Mouse (Mus musculus) ovary, postnatal 14 days (tissue): ENCODE measurements at regions not wholly inside any gene's neighbourhood (a gene's known extent, or its start where the extent isn't known, plus 50 kb on each side); places are given as distances from the start of the nearest gene placed in this dataset.

ENCODE experiments used
- DNase-seq: peaks from one replicate; pipeline ENCODE4 v3.0.0; 2022; ENCODE audit warnings: low spot score

DNA sequence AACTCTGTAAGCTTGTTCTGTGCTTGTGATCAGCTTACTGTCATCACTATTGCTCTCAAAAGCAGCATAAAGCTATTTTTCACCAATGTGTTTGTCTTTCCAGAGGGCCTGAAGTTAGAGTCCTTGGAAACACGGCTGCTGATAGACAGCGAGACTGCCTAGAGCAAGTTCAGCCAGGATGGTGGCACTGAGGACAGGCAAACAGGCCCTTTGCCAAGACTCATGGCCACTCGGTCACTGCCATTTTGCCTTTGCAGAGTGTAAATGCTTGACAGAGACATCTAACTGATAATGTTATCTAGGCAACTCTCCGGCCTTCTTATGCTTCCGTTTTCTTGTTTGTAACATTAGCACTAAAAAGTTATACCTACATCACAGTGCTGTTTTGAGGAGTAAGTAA is 280.3 kb upstream of the Smim15 start:
- DNase-seq, result no peak

DNA sequence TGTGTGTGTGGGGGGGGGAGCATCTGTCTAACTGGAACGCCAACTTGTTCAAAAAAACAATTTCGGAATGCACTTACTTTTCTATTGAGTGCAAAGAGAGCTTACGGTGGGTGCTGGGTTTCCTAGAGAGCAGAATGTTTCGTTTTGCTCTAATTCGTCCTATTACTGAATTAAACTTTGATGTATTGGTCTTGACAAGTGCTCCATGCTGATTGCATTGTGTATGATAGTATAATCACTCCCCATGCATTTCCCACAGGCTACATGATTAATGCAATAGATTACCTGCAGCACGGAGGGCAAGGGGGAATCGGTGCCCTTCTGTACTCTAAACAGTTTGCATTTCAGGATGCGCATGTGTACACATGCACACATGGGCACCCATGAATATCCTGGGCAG is 283.7 kb upstream of the Smim15 start:
- DNase-seq, result no peak

DNA sequence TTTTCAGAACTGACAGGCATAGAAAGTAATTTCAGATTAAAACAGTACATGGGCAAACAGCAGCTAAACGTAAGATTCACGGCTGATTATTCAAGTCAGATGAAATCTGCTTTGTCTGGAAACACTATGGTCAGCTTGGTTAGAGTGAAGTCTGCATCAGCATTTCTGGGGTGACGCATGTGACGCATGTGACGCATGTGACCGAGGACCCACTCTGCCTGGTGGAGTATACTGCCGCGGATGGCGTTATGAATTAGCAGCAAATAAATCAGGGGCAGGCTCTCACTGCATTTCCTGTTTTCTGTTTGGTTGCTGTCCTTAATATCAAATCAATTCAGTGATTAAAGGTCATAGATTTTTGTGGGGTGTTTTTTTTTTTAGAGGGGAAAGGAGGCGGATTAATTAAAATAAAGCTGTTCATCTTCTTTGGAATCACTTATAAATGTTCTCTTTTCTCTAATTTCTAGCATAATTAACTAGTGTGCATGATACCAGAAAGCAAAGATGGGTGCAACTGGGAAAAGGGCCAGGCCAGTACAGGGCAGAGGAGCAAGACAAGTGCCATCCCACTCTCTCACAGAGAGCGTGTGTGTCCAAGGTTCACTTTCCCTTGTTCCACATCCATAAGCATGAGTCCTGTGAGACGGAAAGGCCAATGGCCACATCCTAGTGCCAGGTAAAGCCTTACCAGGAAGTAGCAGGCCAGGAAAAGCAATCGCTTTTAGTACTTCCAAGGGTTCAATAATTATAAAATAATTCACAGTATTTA is 285.7 kb upstream of the Smim15 start:
- DNase-seq, result no peak

DNA sequence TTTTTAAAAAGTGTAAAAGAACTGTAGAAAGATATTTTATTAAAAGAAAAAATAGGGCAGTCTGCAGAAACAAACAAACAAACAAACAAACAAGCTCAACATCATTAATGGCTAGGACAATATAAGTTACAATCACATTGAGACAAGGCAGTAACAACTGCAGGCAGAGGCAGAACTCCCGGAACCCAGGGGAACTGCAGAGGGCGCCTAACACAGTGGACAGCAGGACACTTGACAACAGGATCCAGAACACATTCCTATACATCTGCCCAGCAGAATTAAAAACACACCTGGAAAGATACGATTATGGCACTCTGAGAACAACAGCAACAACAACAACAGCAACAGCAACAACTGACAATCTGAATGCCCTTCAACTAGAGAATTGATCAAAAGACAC is 291.5 kb upstream of the Smim15 start:
- DNase-seq, result no peak

DNA sequence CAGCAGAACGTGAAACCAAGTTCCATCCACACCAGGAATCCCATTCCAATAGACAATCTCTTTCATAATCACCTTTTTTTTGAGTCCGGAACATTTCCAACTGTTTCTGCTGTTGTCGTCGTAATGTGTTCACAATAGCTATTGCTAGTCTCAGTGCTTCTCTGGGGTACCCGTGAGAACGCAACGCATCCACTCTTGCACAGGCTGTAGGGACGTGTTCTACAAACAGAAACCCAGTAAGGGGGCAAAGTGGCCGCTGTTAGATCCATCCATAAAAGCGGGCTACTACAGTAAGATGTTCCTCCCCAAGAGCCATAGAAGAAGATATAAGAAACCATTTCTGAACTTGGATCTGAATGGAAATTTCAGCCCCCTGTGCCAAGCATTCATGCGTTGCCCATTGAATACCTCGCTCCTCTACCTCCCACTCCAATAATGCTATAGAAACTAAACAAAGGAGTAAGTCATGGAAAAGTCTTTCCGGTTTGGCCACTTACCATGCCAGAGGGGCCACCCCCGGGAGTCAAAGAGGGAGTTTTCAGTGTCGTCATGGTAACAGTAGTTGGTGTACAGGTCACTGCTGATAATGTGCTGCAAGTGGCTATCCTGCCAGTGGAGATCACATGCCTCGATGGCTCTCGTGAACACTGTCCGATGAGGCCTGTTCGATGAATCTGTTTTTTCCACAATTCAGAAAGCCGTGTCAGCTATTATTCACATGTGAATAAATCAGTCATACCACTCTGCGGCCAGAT is 300.6 kb upstream of the Smim15 start:
- peak; percentile 21 for DNase-seq

DNA sequence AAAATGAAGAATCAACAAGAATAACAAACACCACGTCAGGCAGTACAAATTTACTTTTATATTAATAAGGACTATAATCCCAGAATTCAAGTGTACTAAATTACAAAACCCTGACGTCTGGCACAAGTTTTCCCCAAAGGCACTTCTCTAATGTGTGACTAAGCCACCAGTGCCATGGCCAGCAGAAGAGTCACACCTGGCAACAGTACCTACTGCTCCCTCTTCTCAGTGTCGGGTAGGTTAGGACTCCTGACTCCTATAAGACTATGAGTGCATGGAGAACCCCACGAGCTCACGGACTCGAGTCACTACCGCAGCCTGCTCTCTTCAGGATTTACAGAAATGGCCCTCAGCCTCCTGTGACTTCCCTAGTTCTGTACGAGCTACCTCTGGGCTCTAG is 307.7 kb upstream of the Smim15 start:
- no peak for DNase-seq

DNA sequence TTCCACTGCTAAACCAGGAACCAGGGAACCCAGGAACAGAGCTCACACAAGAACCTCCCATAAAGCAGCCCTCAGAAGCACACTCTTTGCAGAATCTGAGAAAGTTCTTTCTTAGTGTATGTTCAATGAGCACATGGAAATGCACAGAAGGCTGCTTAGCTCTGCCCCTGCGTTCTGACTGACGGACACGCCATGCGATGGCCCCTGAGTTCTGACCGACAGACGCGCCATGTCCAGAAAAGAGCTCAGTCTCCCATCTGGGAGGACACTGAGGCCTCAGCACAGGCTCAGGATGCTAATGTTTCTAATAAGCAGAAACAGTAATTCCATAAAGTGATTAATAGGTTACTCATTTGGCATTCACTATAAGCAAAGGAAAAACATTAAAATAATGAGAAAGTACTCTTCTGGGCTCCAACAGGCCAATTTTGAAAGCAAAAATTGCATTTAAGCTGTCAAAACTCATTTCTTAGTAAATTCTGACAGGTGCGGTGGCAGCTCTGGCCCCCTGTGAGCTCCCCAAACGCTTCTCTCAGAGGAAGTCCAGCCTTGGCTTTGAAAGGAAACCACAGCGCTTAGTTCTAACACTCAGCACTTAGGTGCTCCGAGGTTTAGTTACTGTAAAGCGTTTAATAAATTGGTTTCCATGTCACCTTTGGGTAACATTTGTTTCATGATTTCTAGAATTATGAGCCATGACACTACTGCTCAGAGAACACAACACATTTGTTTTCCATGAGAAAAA is 309.9 kb upstream of the Smim15 start:
- DNase-seq, result no peak

DNA sequence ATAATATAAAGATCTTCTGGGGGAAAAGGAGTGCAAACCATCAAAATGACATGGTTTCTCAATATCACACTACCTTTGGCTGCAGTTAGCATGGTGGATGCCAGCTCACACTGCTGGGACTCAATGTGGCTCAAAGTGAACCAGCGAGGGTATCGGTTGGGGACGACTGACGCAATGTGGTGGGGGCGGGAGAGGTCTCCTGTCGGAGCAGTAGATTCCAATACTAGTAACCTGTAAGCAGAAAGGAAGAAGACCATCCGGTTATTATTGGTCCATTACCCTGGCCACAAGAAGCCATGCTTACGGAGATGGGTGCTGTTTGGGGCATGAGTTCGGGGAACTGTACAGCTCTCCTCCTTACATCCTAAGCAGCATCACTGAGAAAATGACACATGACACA is 313.3 kb upstream of the Smim15 start:
- no peak for DNase-seq

DNA sequence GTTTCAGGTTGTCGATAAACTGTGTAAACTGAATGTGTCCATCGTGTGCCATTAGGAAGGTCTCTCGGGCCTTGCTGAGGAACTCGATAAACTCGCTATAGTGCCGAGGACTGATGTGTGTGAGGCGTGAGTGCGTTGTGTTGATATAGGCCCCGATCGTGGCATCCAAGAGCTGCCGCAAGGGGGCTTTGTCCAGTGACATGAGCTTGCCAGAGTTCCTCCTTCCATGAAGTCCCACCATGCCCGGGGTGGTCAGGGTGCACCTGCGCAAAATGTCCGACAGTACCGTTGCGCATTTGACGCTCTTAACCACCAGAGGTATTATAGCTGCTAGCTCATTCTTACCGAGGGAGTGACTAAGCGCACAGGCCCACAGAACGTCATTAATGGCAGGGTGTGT is 317.8 kb upstream of the Smim15 start:
- no peak for DNase-seq

DNA sequence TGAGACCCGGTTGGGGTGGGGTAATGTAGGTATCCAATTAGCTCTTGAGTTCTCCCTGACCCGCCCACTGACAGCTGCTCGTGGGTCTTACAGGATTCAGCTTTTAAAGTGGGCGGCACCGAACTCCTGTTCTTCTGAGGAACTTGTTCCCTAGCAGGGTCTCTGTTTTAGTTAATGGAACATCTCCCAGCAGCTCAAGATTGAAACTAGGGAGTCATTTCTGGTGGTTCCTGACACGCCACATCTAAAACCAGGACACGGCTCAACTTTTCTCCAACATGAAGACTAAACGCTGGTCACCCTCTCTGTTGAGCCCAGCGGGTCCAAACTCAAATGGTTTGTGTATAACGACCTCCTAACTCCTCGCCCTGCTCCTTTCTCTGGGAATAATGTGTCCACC is 322.3 kb upstream of the Smim15 start:
- DNase-seq, result no peak

DNA sequence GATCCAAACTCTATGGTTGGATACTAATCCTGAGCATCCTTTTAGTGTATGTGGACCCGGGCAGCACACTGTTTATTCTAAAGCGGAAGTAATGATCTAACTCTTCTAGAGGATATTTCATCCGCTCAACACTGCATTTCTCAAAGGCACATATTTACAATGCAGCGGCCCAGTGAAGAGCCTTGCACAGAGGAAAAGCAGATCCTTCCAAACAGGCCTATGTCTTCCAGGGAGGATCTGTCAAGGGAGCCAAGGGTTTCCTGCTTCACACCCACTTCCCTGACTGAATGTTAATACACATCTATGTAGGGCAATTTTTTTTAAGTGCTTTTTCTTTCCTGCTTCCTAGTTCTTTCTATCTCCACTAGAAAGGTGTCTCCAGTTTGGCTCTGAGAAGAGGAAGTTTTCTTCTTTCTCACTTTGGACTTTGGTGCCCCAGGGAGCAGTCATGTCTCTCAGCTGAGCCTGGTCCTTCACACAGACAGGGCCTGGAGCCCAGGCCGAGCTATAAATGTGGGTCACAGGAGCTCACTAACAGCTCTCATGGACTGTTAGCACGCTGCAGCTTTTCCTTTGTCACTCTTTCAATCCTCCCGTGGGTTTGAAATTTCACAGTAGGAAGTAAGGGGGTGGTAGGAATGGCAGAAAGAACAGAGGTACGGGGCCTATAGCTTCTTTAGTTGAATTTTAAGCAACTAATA is 323.2 kb upstream of the Smim15 start:
- DNase-seq, result no peak

DNA sequence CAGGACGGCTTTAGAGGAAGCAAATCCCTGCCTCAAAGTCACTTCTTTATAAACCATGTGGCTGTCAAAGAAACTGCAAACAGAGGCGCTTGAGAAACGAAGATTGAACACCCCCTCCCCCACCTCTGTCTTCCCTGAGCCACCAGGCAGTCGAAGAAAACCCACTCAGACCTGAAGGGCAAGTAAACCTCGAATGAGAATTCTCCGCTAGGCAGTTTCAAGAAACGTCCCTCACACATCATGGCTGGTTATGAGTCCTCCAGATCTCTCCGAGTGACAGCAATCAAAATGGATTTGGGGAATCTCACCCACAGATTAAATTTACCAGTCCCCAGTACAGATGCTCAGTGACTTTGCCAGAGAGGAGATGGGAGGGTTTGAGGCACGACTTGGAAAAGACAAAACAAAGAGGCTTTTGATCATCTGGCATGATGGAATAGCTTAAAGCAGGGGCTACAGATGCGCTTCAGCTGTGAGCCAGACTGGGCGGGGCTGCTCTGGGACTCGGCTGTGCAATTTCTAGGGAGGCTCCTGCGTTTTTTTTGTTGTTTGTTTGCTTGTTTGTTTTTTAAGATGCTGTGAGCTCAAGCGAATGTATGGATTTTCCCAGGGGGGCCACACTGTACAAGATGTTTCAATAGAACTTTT is 325.1 kb upstream of the Smim15 start:
- DNase-seq, result no peak

DNA sequence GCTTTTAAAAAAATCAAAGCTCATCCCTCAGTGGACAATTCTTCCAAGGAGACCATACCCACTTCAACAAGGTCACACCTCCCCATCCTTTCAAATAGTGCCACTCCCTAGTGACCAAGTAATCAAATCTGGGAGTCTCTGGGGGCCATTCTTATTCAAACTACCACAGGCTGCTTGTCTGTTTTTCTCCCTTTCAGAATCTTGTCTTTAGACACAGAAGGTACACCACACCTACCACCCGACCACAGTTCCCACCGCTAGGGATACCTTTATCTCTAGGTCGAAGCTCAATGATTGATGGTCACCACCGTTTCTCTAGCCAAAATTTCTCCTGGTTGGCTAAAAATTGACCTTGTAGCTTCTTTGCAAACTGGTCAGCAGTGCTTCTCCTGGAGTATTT is 328.6 kb upstream of the Smim15 start:
- DNase-seq, result no peak

DNA sequence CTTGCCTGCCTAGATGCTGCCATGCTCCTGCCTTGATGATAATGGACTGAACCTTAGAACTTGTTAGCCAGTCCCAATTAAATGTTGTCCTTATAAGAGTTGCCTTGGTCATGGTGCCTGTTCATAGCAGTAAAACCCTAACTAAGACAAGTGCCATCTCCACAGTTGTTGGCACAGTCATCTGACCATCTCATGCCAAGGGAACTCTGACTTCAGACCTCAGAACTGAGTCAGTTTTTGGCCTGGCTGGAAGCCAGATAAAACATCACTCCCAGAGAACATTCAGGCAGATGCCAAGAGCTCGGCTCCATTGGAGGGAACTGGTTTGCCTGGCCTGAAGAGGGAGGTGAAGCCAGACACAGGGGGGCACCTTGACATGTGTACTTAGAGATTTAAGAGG is 330.2 kb upstream of the Smim15 start:
- DNase-seq, result no peak

DNA sequence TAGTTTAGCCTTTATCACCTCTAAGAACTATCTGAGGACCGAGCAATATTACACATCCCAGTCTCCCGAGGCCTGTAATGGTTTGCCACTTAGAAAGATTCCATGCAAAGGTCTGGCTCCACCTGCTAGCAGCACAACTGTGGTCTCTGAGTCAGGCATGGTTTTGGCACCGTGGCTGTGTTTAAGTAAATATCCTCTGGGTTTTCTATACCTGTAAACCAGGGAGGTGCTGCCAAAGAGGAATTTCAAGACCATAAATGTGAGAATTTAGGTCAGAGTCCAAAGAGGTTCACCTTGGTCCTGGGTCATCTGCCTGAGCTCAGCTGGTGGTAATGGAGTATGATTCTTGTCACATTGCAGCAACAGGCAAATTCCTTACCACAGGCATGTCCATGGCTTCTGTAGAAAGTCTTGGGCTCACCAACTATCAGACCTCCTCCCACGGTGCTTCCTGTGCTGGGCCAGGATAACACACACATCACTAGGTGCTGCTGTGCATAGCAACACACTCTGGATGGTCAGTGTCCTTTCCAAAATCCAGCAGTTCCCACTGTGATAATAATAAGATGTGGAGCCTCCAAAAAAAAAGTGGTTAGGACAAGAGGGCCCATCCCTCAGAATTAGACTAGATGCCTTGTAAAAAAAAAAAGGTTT is 332.8 kb upstream of the Smim15 start:
- no peak for DNase-seq

DNA sequence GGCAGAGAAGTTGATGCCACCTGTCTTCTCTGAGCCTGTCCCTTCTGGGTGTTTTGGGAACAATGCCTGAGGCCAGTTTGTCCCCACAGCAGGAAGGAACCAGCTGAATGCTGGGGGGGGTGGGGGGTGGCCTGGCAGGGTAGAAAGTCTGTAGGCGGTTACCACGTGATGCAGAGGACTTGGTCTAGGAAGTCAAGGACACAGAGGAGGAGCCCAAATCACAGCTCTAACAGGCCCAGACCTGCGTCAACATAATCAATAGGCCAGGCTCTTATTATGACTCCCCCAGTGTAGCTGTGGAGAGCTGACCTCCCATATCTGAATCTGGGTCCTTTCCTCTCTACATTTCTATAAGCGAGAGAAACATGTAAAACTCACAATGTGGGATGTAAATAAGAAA is 333.9 kb upstream of the Smim15 start:
- no peak for DNase-seq

DNA sequence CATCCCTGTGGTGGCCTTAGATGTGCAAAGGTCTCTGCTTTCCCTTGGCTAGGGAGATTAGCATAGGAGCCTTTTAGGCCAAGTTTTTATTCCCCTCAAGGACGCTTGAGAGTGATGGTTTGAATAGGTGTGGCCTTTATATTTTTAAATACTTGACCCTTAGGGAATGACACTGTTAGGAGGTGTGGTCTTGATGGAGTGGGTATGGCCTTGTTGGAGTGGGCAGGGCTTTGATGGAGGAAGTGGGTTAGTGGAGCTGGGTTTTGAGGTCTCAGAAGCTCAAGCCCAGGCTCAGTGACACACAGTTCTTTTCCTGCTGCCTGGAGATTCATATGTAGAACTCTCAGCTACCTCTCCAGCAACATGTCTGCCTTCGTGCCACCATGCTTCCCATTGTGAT is 334.4 kb upstream of the Smim15 start:
- no peak for DNase-seq

DNA sequence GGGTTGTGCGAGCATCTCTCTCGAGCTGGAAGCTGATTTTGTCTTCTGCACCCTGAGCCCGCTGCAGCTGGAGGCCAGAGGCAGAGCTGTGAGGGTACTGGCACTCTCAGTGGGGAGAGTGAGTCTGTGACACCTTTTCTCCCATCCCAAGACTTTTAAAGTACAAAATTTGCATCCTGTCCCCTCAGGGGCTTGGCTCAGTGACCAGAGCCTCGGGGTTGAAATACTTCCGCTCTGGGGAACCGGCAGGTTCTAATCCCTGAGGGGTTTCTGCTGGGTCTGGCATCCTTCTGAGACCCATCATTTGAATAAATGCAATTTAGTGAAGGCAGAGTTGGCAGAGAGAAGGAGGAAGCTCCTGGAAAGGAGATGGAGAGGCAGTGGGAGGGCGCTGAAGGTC is 340.5 kb upstream of the Smim15 start:
- no peak for DNase-seq

DNA sequence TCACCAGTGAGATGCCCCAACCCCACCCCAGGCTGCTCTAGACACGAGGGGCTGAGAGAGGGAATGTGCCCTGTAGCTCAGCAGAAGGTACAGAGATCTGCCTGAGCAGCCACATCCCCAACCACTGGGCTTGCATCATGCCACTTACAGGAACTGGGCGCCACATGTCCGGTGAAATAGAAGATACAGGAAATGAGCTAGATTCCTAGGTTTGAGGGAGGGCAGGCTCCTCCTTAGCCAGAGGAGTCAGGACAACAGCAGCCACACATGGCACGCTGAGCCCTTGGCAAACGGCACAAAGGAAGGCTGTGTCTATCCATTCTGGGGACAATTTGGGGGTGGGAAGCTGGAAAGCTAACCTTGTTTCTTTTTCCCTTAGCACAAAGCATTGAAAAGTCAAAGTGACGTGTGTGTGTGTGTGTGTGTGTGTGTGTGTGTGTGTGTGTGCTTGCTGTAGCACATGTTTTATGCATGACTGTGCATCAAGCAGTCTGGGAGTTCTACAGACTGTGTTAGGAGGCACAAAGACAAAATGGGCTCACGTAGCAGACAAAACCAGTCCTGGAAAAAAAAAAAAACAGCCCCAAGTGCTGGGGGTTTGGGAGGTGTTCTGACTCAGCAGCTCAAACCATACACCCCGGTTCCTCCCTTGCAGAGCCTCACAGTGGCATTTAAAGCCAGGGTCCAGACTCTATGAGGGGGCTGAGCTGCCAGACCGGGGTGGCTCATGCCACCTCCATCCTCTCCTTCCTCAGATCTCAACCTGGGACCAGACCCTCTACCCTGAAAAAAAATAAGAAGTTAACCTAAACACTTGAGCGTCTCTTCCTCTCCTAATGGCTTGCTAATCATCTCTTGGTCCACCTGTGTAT is 343.7 kb upstream of the Smim15 start:
- no peak for DNase-seq

DNA sequence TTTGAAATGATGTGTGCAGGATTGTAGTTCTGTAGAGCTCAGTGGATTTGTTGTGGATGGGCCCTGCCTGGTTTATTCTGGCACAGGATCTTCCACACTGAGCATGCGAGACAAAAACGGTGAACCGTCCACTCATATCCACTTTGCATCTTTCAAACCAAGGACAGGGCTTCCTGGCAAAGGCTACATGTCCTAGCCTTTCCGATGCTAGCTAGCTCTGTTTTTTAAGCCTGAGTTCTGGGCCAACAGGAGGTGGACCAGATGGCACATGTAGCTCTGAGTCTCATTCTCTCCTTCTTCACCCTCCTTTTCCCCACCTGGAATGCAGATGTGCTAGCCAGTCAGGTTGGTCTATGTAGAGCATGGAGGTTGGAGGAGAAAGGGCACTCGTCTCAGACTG is 345.0 kb upstream of the Smim15 start:
- DNase-seq, result no peak
